Mouse (Mus musculus) intestine, embryonic 15.5 days (tissue): ENCODE measurements around the gene Map2k3. TPM values are rescaled to one million over a fixed set of nuclear protein-coding genes. Genes with fewer than 3 reads are reported as not detected.

ENCODE experiments used
- ATAC-seq: fragments of 200-750 bp; cut with Nextera tagmentation; 2 replicates; pipeline ENCODE4 v1.8.0; 2017; ENCODE audit warnings: moderate TSS enrichment, moderate library complexity
- H3K27ac ChIP-seq: fragments of 300-500 bp; sonication (generic); 2 replicates; pipeline ENCODE4 v1.5.1; 2015; ENCODE audit warnings: mild to moderate bottlenecking, inconsistent platforms
- H3K27me3 ChIP-seq: fragments of 300-500 bp; sonication (generic); replicated peaks from 2 replicates; pipeline ENCODE4 v1.6.1; 2015; ENCODE audit warnings: inconsistent platforms
- H3K36me3 ChIP-seq: fragments of 300-500 bp; sonication (generic); 2 replicates; pipeline ENCODE4 v1.6.1; 2015; ENCODE audit warnings: inconsistent platforms
- H3K4me1 ChIP-seq: fragments of 300-500 bp; sonication (generic); replicated peaks from 2 replicates; pipeline ENCODE4 v1.6.1; 2015; ENCODE audit warnings: inconsistent platforms
- H3K4me2 ChIP-seq: fragments of 300-500 bp; sonication (generic); replicated peaks from 2 replicates; pipeline ENCODE4 v1.6.1; 2015; ENCODE audit warnings: mild to moderate bottlenecking, inconsistent platforms
- H3K4me3 ChIP-seq: fragments of 300-500 bp; sonication (generic); replicated peaks from 2 replicates; pipeline ENCODE4 v1.5.1; 2015; ENCODE audit warnings: inconsistent platforms
- H3K9ac ChIP-seq: fragments of 300-500 bp; sonication (generic); 2 replicates; pipeline ENCODE4 v1.6.1; 2015; ENCODE audit warnings: inconsistent platforms
- H3K9me3 ChIP-seq: fragments of 300-500 bp; sonication (generic); 2 replicates; pipeline ENCODE4 v1.6.1; 2016; ENCODE audit warnings: inconsistent platforms
- WGBS: fragments of 180-500 bp; shearing (Covaris S2); methylation state at CpG from one replicate; pipeline ENCODE4 v1.1.7; 2015; 5-methylcytosine and 5-hydroxymethylcytosine counted together
- polyA plus RNA-seq: library from polyadenylated mRNA; unstranded; fragments of >200 nt; fragmentation: Nextera tagmentation; extraction: Ambion mirVana; gene quantifications from 2 replicates; pipeline ENCODE4 v1.2.1, GENCODE M21; 2015

Gene Map2k3
- polyA plus RNA-seq, 1 experiment from 2014 or later, result 127 TPM

- Histone ChIP-seq H3K4me3 (no peak overlapping the region), H3K36me3 (peaks cover 10% of the 10 kb centered on the region; the same call in 1 of the 2 replicates), H3K27ac (no peak overlapping the region), H3K4me2 (no peak overlapping the region), H3K9me3 (no peaks in the 10 kb centered on the region), H3K4me1 (peaks cover 11% of the 10 kb centered on the region), H3K27me3 (no peaks in the 10 kb centered on the region), H3K9ac (no peak overlapping the region)
- no peak for ATAC-seq
- WGBS, result 79% methylated on average over 1 of the region's 1 CpGs
Measured at GRCm38 (mm10) chr11:60909626-60910025, 22.2 kb upstream of the Map2k3 start.

DNA sequence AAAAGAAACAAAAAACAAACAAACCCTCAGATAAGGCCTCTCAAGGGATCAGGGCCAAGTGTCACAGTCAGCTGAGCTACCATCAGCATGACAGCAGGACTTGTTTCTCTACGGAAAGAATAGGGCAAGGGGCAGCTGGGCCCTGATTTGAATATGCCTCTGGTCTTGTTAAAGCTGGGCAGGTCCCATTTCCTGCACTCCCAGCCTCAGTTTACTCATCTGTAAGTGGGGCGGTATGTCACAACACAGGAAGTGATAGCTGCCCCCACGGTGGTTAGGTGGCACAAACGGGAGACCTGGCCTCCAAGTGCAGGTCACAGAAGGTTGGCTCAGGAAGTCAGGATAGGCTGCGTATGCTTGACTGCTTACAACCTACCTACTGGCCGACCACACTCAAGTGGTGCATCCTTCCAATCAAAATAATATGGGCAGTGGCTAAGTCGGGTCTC is 19.3 kb upstream of the Map2k3 start:
- WGBS, result 34% methylated on average over 7 of the region's 7 CpGs
- peaks cover 14% of the 10 kb centered on the region for H3K4me1 ChIP-seq
- H3K27ac ChIP-seq, result no peak overlapping the region
- H3K4me3 ChIP-seq, result peak overlapping the region; percentile 94
- peak overlapping the region; percentile 84 for H3K4me2 ChIP-seq
- no peaks in the 10 kb centered on the region for H3K9me3 ChIP-seq
- H3K9ac ChIP-seq, result peak overlapping the region; percentile 81
- no peaks in the 10 kb centered on the region for H3K36me3 ChIP-seq
- no peaks in the 10 kb centered on the region for H3K27me3 ChIP-seq
- ATAC-seq, result 0 out of 2 replicates have a peak, but pooled peaks have one; percentile 1

DNA sequence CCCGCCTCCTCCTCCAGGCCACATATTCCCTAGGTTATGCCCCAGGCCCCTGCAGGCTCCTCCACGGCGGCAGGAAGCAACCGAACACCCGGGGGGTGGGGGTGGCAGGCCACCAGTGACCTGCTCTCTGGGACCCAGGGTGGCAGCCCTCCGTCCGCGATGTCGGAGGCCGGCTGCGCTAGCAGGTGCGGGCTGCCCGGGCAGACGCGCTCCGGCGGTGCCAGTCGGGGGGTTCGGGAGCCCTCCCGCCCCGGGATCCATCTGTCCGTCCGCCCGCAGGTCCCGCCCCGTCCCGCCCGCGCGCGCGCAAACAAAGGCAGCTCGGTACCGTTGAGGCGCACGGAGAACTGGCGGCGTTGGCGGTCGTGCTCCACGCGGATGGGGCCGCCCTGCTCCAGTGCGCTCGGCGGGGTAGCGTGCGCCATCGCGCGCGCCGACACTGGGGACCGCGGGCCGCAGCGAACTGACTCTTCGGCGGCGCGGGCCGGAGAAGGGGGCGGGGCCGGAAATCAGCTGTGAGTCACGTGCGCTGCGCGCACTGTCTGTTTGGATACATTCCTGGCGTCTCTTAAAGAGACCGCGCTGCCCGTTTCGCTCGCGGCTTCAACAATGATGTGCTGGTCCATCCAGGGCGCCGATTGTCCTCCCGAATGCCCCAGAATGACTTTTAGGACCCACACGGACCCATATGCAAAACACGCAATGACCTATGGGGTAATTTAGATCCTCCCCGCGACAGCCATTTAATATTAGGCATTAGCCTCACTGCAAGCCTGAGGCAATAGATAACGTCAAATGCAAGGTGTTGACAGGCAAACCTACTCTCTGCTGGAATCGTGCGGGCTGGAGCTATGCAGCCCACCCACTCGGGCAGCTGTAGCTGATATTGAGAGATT is 18.3 kb upstream of the Map2k3 start:
- peak overlapping the region; percentile 81 for H3K9ac ChIP-seq
- H3K4me2 ChIP-seq, result peak overlapping the region; percentile 84
- ATAC-seq, result peak; percentile 91
- peak overlapping the region; percentile 56; the same call in 1 of the 2 replicates for H3K27ac ChIP-seq
- peak overlapping the region; percentile 94 for H3K4me3 ChIP-seq
- H3K4me1 ChIP-seq, result peaks cover 14% of the 10 kb centered on the region
- no peaks in the 10 kb centered on the region for H3K27me3 ChIP-seq
- H3K9me3 ChIP-seq, result no peaks in the 10 kb centered on the region
- no peaks in the 10 kb centered on the region for H3K36me3 ChIP-seq
- under 1% methylated on average over 85 of the region's 86 CpGs for WGBS

GRCm38 (mm10) chr11:60914491-60914890 is 17.3 kb upstream of the Map2k3 start, which contains the start of gene Natd1:
Natd1 (minus strand) TSS chr11:60914750.
- no peaks in the 10 kb centered on the region for H3K9me3 ChIP-seq
- H3K27ac ChIP-seq, result peak within 1 kb of the TSS; percentile 56; the same call in 1 of the 2 replicates
- H3K27me3 ChIP-seq, result no peaks in the 10 kb centered on the region
- H3K36me3 ChIP-seq, result no peaks in the 10 kb centered on the region
- ATAC-seq, result no peak
- peak within 1 kb of the TSS; percentile 81 for H3K9ac ChIP-seq
- H3K4me1 ChIP-seq, result peaks cover 14% of the 10 kb centered on the region
- H3K4me2 ChIP-seq, result peak within 1 kb of the TSS; percentile 84
- peak within 1 kb of the TSS; percentile 94 for H3K4me3 ChIP-seq
- 34% methylated on average over 7 of the region's 7 CpGs for WGBS

GRCm38 (mm10) chr11:60915201-60915600 is 16.6 kb upstream of the Map2k3 start:
- WGBS, result 62% methylated on average over 4 of the region's 4 CpGs
- Histone ChIP-seq H3K27me3 (no peaks in the 10 kb centered on the region), H3K4me1 (peaks cover 14% of the 10 kb centered on the region), H3K9ac (no peak overlapping the region), H3K4me2 (no peak overlapping the region), H3K27ac (no peak overlapping the region), H3K36me3 (no peaks in the 10 kb centered on the region), H3K4me3 (no peak overlapping the region), H3K9me3 (no peaks in the 10 kb centered on the region)
- no peak for ATAC-seq

DNA sequence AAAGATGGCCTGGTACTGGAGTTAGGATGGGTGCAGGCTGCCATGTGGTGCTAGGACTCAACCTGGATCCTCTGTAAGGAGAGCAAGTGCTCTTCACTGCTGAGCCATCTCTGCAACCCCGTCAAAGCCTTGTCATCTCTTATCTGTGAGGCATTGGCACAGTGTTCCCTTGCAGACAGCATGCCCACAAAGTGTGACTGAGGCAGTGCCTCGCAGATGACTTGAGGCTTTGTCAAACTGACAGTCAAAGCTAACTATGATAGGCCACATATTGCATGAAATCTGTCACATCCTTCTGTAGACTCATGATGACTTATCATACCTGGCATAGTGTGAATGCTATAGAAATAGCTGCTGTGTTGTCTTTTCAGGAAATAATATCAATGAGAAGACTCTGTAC is 11.8 kb upstream of the Map2k3 start:
- ATAC-seq, result no peak
- Histone ChIP-seq H3K27me3 (no peaks in the 10 kb centered on the region), H3K27ac (no peak overlapping the region), H3K4me3 (no peak overlapping the region), H3K4me1 (0 out of 2 replicates have a peak, but pooled peaks cover 3% of the 10 kb centered on the region), H3K9ac (no peak overlapping the region), H3K4me2 (no peak overlapping the region), H3K9me3 (no peaks in the 10 kb centered on the region), H3K36me3 (no peaks in the 10 kb centered on the region)
- 79% methylated on average over 2 of the region's 2 CpGs for WGBS

DNA sequence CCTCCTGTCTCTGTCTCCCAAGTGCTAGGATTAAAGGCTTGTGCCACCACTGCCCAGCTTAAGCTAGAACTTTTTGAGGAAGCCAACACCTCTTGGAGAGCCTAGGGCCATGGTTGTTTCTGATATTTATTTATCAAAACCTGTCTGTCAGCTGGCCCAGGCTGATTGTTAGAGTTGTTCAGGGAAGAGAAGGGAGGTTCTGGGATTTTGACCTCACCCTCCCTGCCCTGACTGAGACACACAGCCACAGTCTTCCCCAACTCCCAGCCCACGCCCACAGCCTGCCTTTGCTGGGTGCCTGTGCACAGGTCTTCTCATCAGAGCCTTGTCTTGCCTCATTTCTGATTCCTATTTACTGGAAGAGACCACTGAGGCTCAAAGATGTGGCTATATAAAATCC is 9.6 kb upstream of the Map2k3 start:
- Histone ChIP-seq H3K9me3 (no peaks in the 10 kb centered on the region), H3K4me1 (peaks cover 5% of the 10 kb centered on the region), H3K27me3 (no peaks in the 10 kb centered on the region), H3K4me2 (no peak overlapping the region), H3K27ac (no peak overlapping the region), H3K36me3 (no peaks in the 10 kb centered on the region), H3K4me3 (no peak overlapping the region), H3K9ac (no peak overlapping the region)
- ATAC-seq, result no peak
- 76% methylated on average over 1 of the region's 1 CpGs for WGBS

GRCm38 (mm10) chr11:60922964-60923363 is 8.9 kb upstream of the Map2k3 start:
- no peak overlapping the region for H3K27ac ChIP-seq
- H3K27me3 ChIP-seq, result no peaks in the 10 kb centered on the region
- 79% methylated on average over 5 of the region's 5 CpGs for WGBS
- H3K9me3 ChIP-seq, result no peaks in the 10 kb centered on the region
- H3K36me3 ChIP-seq, result no peaks in the 10 kb centered on the region
- no peak overlapping the region for H3K9ac ChIP-seq
- no peak for ATAC-seq
- H3K4me1 ChIP-seq, result peaks cover 9% of the 10 kb centered on the region
- H3K4me3 ChIP-seq, result no peak overlapping the region
- no peak overlapping the region for H3K4me2 ChIP-seq

GRCm38 (mm10) chr11:60924498-60924897 is 7.3 kb upstream of the Map2k3 start:
- H3K4me3 ChIP-seq, result no peak overlapping the region
- no peak overlapping the region for H3K27ac ChIP-seq
- peak; percentile 62; the same call in 1 of the 2 replicates for ATAC-seq
- H3K9ac ChIP-seq, result no peak overlapping the region
- WGBS, result 33% methylated on average over 6 of the region's 6 CpGs
- no peak overlapping the region for H3K4me2 ChIP-seq
- H3K4me1 ChIP-seq, result peaks cover 9% of the 10 kb centered on the region
- no peaks in the 10 kb centered on the region for H3K27me3 ChIP-seq
- no peaks in the 10 kb centered on the region for H3K36me3 ChIP-seq
- no peaks in the 10 kb centered on the region for H3K9me3 ChIP-seq

- no peak overlapping the region for H3K4me2 ChIP-seq
- H3K36me3 ChIP-seq, result no peaks in the 10 kb centered on the region
- no peaks in the 10 kb centered on the region for H3K9me3 ChIP-seq
- H3K27me3 ChIP-seq, result no peaks in the 10 kb centered on the region
- 91% methylated on average over 1 of the region's 1 CpGs for WGBS
- H3K9ac ChIP-seq, result no peak overlapping the region
- no peak overlapping the region for H3K27ac ChIP-seq
- no peak for ATAC-seq
- H3K4me1 ChIP-seq, result peaks cover 9% of the 10 kb centered on the region
- no peak overlapping the region for H3K4me3 ChIP-seq
Measured at GRCm38 (mm10) chr11:60924981-60925380, 6.9 kb upstream of the Map2k3 start.

DNA sequence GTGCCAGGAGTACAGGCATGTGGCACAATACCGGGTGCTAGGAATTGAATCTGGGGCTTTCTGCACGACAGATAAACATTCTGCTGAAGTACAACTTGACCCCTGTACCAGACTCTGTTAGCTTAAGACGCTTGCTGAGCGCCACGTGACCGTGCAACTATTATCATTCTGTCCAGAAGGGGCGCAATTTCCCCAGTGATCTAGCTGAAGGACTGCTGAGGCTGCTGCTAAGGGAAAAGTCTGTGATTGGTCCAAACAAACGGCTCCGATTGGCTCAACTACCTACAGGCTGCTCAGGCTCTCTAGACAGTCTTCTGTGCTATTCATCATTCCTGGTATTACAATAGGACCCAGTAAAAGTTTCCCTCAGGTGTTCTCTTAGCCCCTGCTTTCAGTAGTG is 4.6 kb upstream of the Map2k3 start:
- Histone ChIP-seq H3K4me2 (peak overlapping the region; percentile 48), H3K4me1 (peaks cover 22% of the 10 kb centered on the region), H3K9me3 (no peaks in the 10 kb centered on the region), H3K4me3 (no peak overlapping the region), H3K9ac (no peak overlapping the region; the same call in 1 of the 2 replicates), H3K27ac (no peak overlapping the region), H3K36me3 (no peaks in the 10 kb centered on the region), H3K27me3 (no peaks in the 10 kb centered on the region)
- under 1% methylated on average over 9 of the region's 9 CpGs for WGBS
- peak; percentile 62 for ATAC-seq

GRCm38 (mm10) chr11:60930724-60931281 is 1.0 kb upstream of the Map2k3 start:
- no peaks in the 10 kb centered on the region for H3K27me3 ChIP-seq
- no peaks in the 10 kb centered on the region for H3K36me3 ChIP-seq
- ATAC-seq, result no peak
- no peak overlapping the region for H3K27ac ChIP-seq
- peaks cover 50% of the 10 kb centered on the region for H3K4me1 ChIP-seq
- peak overlapping the region; percentile 57 for H3K9ac ChIP-seq
- H3K9me3 ChIP-seq, result no peaks in the 10 kb centered on the region
- peak overlapping the region; percentile 95 for H3K4me3 ChIP-seq
- WGBS, result 22% methylated on average over 7 of the region's 7 CpGs
- peak overlapping the region; percentile 77 for H3K4me2 ChIP-seq
